ENCODE assay signal across 17 mouse cellular contexts in genomic region chr1:128600549-128600948, GRCm38 (mm10).
"Had no signal": no experiment of that assay in that cellular context is flagged by ENCODE, and none has a peak within 500 bp of the region (broad histone marks: within the 10 kb centered on the region; RNA-seq: fewer than 3 reads in every experiment).

No protein-coding gene starts in this region.

- H3K4me2 ChIP-seq: liver, embryonic 13.5 days; liver, embryonic 15.5 days; lung, embryonic 14.5 days; midbrain, embryonic 12.5 days; neural tube, embryonic 13.5 days; neural tube, embryonic 15.5 days had no signal

- DNase-seq: liver, embryonic 13.5 days; lung, adult 18-20 months; lung, embryonic 14.5 days; lung, postnatal 10 days; lung, postnatal 4 days; midbrain, embryonic 14.5 days; retina, postnatal 1 day; right cerebral cortex, adult 18-20 months; right cerebral cortex, postnatal 25 days; right cerebral cortex, postnatal 4 days had no signal

- H3K4me1 ChIP-seq: liver, embryonic 13.5 days; liver, embryonic 15.5 days had no signal

- H3K27me3 ChIP-seq: midbrain, embryonic 12.5 days had no signal

- H3K9ac ChIP-seq: liver, embryonic 13.5 days; liver, embryonic 15.5 days; lung, embryonic 14.5 days; midbrain, embryonic 12.5 days; neural tube, embryonic 13.5 days; neural tube, embryonic 15.5 days had no signal

- H3K4me3 ChIP-seq: liver, embryonic 13.5 days; liver, embryonic 15.5 days; midbrain, embryonic 10.5 days; midbrain, embryonic 12.5 days; myocyte; neural tube, embryonic 13.5 days; neural tube, embryonic 15.5 days had no signal

- H3K27ac ChIP-seq: liver, embryonic 13.5 days; liver, embryonic 15.5 days; midbrain, embryonic 10.5 days; midbrain, embryonic 12.5 days; neural tube, embryonic 13.5 days; neural tube, embryonic 15.5 days had no signal

- H3K9me3 ChIP-seq: liver, embryonic 13.5 days; liver, embryonic 15.5 days; midbrain, embryonic 10.5 days; midbrain, embryonic 12.5 days; neural tube, embryonic 13.5 days; neural tube, embryonic 15.5 days had no signal

- ATAC-seq: midbrain, embryonic 16.5 days had no signal

- H3K36me3 ChIP-seq: liver, embryonic 13.5 days; liver, embryonic 15.5 days; midbrain, embryonic 10.5 days; midbrain, embryonic 12.5 days; neural tube, embryonic 13.5 days; neural tube, embryonic 15.5 days had no signal
